Mouse (Mus musculus): Measurements from ENCODE around the gene Strap. TPM values are rescaled to one million over a fixed set of nuclear protein-coding genes. Genes with fewer than 3 reads are reported as not detected.
A peak's percentile ranks its signal among the peaks of the same experiment; 100 is the strongest.

Gene Strap
- polyA plus RNA-seq, 1 experiment, result 18.8 TPM

DNA sequence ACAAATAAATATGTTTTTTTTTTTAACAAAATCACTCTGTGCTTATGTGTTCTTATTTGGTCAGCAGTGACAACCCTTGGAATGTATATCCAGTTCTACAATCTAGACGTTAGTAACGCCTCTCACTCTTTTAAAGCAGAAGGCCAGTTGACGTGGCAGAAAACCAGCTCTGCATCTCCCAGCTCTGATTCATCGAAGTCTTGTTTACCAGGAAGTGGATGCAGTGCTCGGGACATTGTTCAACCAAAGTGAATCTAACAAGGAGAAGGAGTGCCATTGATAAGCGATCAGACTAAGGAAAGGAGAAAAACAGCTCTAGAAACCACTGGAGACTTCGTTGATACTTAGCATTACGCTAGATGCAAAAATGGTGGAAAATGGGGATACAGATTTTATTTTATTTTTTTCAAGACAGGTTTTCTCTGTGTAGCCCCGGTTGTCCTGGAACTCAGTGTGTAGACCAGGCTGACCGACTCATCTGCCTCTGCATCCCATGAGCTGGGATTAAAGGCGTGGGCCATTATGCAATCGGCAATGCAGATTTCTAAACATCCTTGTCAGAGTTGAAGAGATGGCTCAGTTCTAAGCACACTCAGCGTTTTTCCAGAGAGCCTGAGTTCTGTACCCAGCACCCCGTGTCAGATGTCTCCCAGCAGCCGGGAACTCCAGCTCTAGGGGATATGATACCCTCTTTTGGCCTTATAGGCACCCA is 12.5 kb upstream of the Strap start:
- 86% methylated on average over 15 of the region's 15 CpGs for WGBS

GRCm38 (mm10) chr6:137723898-137724297 is 11.0 kb upstream of the Strap start:
- no peak overlapping the region for H3K27ac ChIP-seq (ENCODE audit: insufficient read depth, low read length)
- TF ChIP-seq POLR2A (IDR thresholded peaks at IDR 0.05; ENCODE audit: low read depth, low read length) (no peak), CTCF (IDR thresholded peaks at IDR 0.05; ENCODE audit: extremely low read depth, insufficient read depth, insufficient read length, insufficient replicate concordance) (no peak)
- no peaks in the 10 kb centered on the region for H3K36me3 ChIP-seq (ENCODE audit: control insufficient read depth, insufficient read depth, low read length)
- no peak overlapping the region for H3K4me3 ChIP-seq (ENCODE audit: extremely low read depth, insufficient read depth, insufficient read length)
- DNase-seq (ENCODE audit: low read depth in 1 of 2, low spot score in 2 of 2), result peak in 1 of 2 experiments; percentile 23
- 7% methylated on average over 4 of the region's 4 CpGs for WGBS
- no peaks in the 10 kb centered on the region for H3K27me3 ChIP-seq (ENCODE audit: control insufficient read depth, insufficient read depth, low read length)
- H3K4me1 ChIP-seq (ENCODE audit: control insufficient read depth, insufficient read depth, insufficient read length), result no peaks in the 10 kb centered on the region

More for the DNA sequence above, 12.5 kb upstream of the Strap start:
- H3K27ac ChIP-seq (ENCODE audit: insufficient read depth, low read length), result no peak overlapping the region
- no peak overlapping the region for H3K4me3 ChIP-seq (ENCODE audit: extremely low read depth, insufficient read depth, insufficient read length)
- no peaks in the 10 kb centered on the region for H3K27me3 ChIP-seq (ENCODE audit: control insufficient read depth, insufficient read depth, low read length)
- H3K4me1 ChIP-seq (ENCODE audit: control insufficient read depth, insufficient read depth, insufficient read length), result no peaks in the 10 kb centered on the region
- no peak for TF ChIP-seq CTCF (IDR thresholded peaks at IDR 0.05; ENCODE audit: extremely low read depth, insufficient read depth, insufficient read length, insufficient replicate concordance)
- no peak for TF ChIP-seq POLR2A (IDR thresholded peaks at IDR 0.05; ENCODE audit: low read depth, low read length)
- H3K36me3 ChIP-seq (ENCODE audit: control insufficient read depth, insufficient read depth, low read length), result no peaks in the 10 kb centered on the region
- DNase-seq (ENCODE audit: low read depth in 1 of 2, low spot score in 2 of 2), result no peak

- H3K27ac ChIP-seq (ENCODE audit: insufficient read depth, low read length), result 0 out of 2 replicates have a peak overlapping the region, but pooled peaks have one; percentile 10
- TF ChIP-seq CTCF (IDR thresholded peaks at IDR 0.05; ENCODE audit: extremely low read depth, insufficient read depth, insufficient read length, insufficient replicate concordance), result no peak
- TF ChIP-seq POLR2A (IDR thresholded peaks at IDR 0.05; ENCODE audit: low read depth, low read length), result no peak
- WGBS, result 10% methylated on average over 7 of the region's 7 CpGs
- peak overlapping the region; percentile 61 for H3K4me3 ChIP-seq (ENCODE audit: extremely low read depth, insufficient read depth, insufficient read length)
- peaks cover 8% of the 10 kb centered on the region for H3K36me3 ChIP-seq (ENCODE audit: control insufficient read depth, insufficient read depth, low read length)
- peaks cover 8% of the 10 kb centered on the region; the same call in 1 of the 2 replicates for H3K4me1 ChIP-seq (ENCODE audit: control insufficient read depth, insufficient read depth, insufficient read length)
- DNase-seq (ENCODE audit: low read depth in 1 of 2, low spot score in 2 of 2), result no peak
- H3K27me3 ChIP-seq (ENCODE audit: control insufficient read depth, insufficient read depth, low read length), result no peaks in the 10 kb centered on the region
Measured at GRCm38 (mm10) chr6:137734460-137734845, 425 bp upstream of the Strap start.

GRCm38 (mm10) chr6:137735671-137736238 is 877 bp downstream of the Strap start:
- H3K27ac ChIP-seq (ENCODE audit: insufficient read depth, low read length), result no peak overlapping the region
- peak overlapping the region; percentile 80 for H3K4me3 ChIP-seq (ENCODE audit: extremely low read depth, insufficient read depth, insufficient read length)
- peaks cover 8% of the 10 kb centered on the region; the same call in 1 of the 2 replicates for H3K4me1 ChIP-seq (ENCODE audit: control insufficient read depth, insufficient read depth, insufficient read length)
- WGBS, result 11% methylated on average over 17 of the region's 17 CpGs
- TF ChIP-seq POLR2A (IDR thresholded peaks at IDR 0.05; ENCODE audit: low read depth, low read length) (no peak), CTCF (IDR thresholded peaks at IDR 0.05; ENCODE audit: extremely low read depth, insufficient read depth, insufficient read length, insufficient replicate concordance) (no peak)
- DNase-seq (ENCODE audit: low read depth in 1 of 2, low spot score in 2 of 2), result no peak
- H3K27me3 ChIP-seq (ENCODE audit: control insufficient read depth, insufficient read depth, low read length), result no peaks in the 10 kb centered on the region
- peaks cover 19% of the 10 kb centered on the region for H3K36me3 ChIP-seq (ENCODE audit: control insufficient read depth, insufficient read depth, low read length)

GRCm38 (mm10) chr6:137740972-137741371 is 6.1 kb downstream of the Strap start:
- no peak for DNase-seq (ENCODE audit: low read depth in 1 of 2, low spot score in 2 of 2)
- no peaks in the 10 kb centered on the region for H3K27me3 ChIP-seq (ENCODE audit: control insufficient read depth, insufficient read depth, low read length)
- peaks cover 47% of the 10 kb centered on the region for H3K36me3 ChIP-seq (ENCODE audit: control insufficient read depth, insufficient read depth, low read length)
- no peak overlapping the region for H3K4me3 ChIP-seq (ENCODE audit: extremely low read depth, insufficient read depth, insufficient read length)
- H3K4me1 ChIP-seq (ENCODE audit: control insufficient read depth, insufficient read depth, insufficient read length), result peaks cover under 1% of the 10 kb centered on the region; the same call in 1 of the 2 replicates
- no peak overlapping the region for H3K27ac ChIP-seq (ENCODE audit: insufficient read depth, low read length)
- no peak for TF ChIP-seq CTCF (IDR thresholded peaks at IDR 0.05; ENCODE audit: extremely low read depth, insufficient read depth, insufficient read length, insufficient replicate concordance)
- WGBS, result 97% methylated on average over 2 of the region's 2 CpGs

- H3K36me3 ChIP-seq (ENCODE audit: control insufficient read depth, insufficient read depth, low read length), result peaks cover 41% of the 10 kb centered on the region
- WGBS, result 91% methylated on average over 4 of the region's 4 CpGs
- TF ChIP-seq CTCF (IDR thresholded peaks at IDR 0.05; ENCODE audit: extremely low read depth, insufficient read depth, insufficient read length, insufficient replicate concordance) (no peak), POLR2A (IDR thresholded peaks at IDR 0.05; ENCODE audit: low read depth, low read length) (no peak)
- no peak overlapping the region for H3K4me3 ChIP-seq (ENCODE audit: extremely low read depth, insufficient read depth, insufficient read length)
- DNase-seq (ENCODE audit: low read depth in 1 of 2, low spot score in 2 of 2), result no peak
- H3K27ac ChIP-seq (ENCODE audit: insufficient read depth, low read length), result no peak overlapping the region
- H3K4me1 ChIP-seq (ENCODE audit: control insufficient read depth, insufficient read depth, insufficient read length), result no peaks in the 10 kb centered on the region
- no peaks in the 10 kb centered on the region for H3K27me3 ChIP-seq (ENCODE audit: control insufficient read depth, insufficient read depth, low read length)
Measured at GRCm38 (mm10) chr6:137744700-137745099, 9.8 kb downstream of the Strap start.
